Mouse (Mus musculus): Measurements from ENCODE around the gene Aagab. TPM values are rescaled to one million over a fixed set of nuclear protein-coding genes. Genes with fewer than 3 reads are reported as not detected.

Gene Aagab
- total RNA-seq, 1 experiment from 2014 or later: 37.0 TPM

DNA sequence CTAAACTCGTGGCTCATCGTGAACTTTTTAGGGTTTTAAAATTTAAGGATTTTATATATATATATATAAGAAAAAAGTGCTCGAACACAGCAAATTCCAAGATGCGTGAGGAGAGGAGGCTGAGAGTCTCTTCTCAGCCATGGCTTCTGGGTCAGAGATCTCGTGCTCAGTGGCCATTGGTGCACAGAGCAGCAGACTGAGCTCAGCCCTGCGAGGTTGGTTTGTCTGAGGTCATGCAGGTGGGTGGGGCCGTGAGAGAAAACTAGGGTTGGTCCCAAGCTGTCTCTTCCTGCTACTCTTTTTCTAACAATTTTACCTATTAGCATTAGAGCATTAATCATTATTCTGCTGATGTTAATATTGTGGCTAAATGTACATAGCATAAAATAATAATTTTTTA lies 30.9 kb downstream of the Aagab start:
- ATAC-seq (replicated peaks; ENCODE audit: insufficient number of reproducible peaks, low FRiP score, low TSS enrichment, poor library complexity, severe bottlenecking): no peak

DNA sequence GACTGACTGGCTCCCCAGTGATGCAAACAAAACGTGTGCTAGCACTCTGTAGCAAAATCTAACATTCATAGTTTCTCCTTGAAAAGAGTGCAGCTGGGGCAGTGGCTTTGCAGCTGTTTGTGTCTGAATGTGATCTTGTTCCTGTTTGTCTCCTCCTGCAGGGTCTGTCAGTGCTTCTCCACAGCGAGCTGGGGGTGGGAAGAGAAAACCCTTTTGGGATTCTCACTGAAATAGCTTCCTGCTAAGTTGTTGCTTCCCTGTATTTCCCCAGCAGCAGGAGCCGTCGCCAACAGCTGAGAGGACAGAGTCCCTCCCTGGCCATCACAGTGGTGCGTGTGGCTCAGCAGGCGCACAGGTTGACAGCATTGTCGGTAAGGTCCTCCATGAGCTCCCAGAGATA lies 33.7 kb downstream of the Aagab start:
- no peak for ATAC-seq (replicated peaks; ENCODE audit: insufficient number of reproducible peaks, low FRiP score, low TSS enrichment, poor library complexity, severe bottlenecking)

GRCm38 (mm10) chr9:63641983-63642646 lies 39.7 kb downstream of the Aagab start:
- ATAC-seq (replicated peaks; ENCODE audit: insufficient number of reproducible peaks, low FRiP score, low TSS enrichment, poor library complexity, severe bottlenecking): peak; percentile 88

DNA sequence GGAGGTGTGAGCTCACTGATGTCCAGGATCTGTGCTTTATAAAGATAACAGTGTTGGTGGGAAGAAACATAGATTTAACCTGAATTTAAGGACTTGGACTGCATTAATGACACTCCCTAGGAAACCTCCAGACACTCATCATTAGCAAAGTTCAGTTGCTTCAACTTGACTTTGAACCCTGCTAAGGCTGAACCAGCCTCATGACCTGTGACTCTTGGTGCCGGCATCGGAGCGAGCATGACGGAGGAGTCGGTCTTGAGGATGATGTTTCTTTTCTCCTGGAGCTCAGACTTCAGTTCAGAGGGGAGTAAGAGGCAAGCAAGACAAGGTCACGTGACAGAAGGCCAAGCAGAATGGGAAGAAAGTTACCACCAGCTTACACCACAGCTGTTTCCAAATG lies 41.6 kb downstream of the Aagab start:
- ATAC-seq (replicated peaks; ENCODE audit: insufficient number of reproducible peaks, low FRiP score, low TSS enrichment, poor library complexity, severe bottlenecking): no peak

DNA sequence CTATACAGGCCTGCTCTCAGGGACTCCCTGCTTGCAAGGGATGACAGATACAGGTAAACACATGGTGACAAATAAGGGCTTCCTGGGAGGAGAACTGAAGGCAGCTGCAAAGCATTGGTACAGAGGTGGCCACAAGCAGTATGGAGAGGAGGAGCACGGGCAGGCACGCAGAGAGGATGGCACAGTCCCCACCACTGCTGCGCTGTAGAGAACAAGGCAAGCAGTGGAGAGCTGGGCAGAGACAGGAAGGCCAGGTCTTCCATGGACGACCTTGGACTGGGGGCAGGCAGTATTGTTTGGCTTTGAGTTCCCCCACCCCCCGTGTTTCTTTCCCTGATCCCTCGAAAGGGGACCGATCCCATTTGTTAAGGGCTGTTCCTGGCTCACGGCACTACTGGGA lies 42.6 kb downstream of the Aagab start:
- no peak for ATAC-seq (replicated peaks; ENCODE audit: insufficient number of reproducible peaks, low FRiP score, low TSS enrichment, poor library complexity, severe bottlenecking)

DNA sequence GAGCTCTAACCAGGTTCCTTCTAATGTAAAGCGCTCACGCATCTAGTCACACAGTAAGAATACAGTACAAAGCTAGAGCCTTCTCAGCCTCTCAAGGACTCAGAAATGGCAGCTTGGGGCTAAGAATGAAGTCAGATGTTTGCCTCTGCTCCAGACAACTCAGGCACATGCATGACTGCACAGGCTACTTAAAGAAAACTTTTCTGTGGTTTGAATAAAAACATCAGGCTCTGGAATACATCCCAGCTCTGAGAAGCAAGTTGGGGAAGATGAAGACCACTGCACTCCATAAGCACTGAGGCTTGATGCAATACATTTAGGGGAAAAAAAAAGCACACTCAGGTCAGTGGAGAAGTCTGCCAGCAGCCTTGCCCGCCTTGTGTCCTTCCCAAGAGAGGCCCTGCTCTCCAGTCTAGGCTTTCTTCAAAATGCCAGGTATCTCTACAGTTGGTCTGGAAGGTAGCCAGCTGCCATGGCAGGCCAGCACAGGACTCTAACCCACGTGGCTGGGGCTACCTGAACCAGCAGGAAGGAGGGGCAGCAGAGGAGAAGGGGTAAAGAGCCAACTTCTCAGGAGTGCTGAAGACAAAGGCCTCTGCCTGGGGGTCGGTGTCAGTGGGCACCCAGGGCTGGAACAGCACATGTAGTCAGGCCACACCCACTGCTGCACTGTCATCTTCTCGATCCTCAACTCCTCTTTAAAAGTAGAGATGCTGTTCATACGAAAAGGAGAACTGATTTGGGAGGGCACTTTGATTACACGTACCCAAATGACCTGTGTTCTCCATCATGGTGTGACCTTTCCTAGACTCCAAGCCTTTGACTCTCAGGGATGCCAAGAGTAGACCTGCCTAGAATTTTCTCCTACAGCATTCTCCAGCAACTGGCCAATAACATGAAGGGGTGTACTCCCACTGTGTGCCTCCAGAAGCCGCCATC lies 45.4 kb downstream of the Aagab start:
- no peak for ATAC-seq (replicated peaks; ENCODE audit: insufficient number of reproducible peaks, low FRiP score, low TSS enrichment, poor library complexity, severe bottlenecking)

DNA sequence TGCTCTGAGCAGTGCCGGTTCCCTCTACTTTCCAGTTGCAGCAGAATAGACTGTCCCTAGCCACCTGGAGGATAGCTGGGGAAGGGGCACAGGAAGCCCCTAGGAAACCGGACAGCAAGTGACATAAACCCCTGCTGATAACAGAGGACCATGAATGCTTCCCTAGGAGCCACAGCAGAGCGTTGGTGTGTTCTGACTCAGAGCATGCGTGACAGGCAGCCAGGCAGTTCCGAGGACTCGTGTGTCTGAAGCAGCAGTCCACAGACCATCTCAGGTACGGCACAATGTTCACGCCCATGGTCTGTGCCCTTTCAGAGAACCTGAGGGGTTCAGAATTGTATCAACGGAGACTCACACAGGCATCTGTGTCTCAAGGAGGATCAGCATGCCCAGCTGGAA lies 46.1 kb downstream of the Aagab start:
- no peak for ATAC-seq (replicated peaks; ENCODE audit: insufficient number of reproducible peaks, low FRiP score, low TSS enrichment, poor library complexity, severe bottlenecking)

- ATAC-seq (replicated peaks; ENCODE audit: insufficient number of reproducible peaks, low FRiP score, low TSS enrichment, poor library complexity, severe bottlenecking): no peak
Observed at GRCm38 (mm10) chr9:63649841-63650545, 47.5 kb downstream of the Aagab start.

- ATAC-seq (replicated peaks; ENCODE audit: insufficient number of reproducible peaks, low FRiP score, low TSS enrichment, poor library complexity, severe bottlenecking): no peak
Observed at GRCm38 (mm10) chr9:63650905-63651304, 48.4 kb downstream of the Aagab start.

GRCm38 (mm10) chr9:63651594-63651993 lies 49.1 kb downstream of the Aagab start:
- no peak for ATAC-seq (replicated peaks; ENCODE audit: insufficient number of reproducible peaks, low FRiP score, low TSS enrichment, poor library complexity, severe bottlenecking)

DNA sequence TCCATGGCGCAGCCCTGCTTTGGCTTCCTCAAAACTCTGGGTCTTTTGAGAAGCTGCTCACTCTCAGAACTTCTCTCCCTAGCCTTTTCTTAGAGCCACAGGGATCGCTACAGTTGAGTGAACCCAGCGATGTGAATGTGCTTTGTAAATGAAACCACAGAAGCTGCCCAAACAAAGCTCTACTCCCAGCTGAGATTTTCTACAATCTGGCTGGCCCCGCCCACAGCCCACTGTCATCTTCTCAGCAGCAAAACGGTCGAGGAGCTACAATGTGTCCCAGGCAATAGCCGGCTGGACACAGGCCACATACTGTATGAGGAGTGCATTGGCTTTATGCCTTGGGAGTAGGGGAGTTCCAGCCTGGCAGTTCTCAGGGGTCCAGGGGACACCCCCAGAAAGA lies 51.2 kb downstream of the Aagab start:
- no peak for ATAC-seq (replicated peaks; ENCODE audit: insufficient number of reproducible peaks, low FRiP score, low TSS enrichment, poor library complexity, severe bottlenecking)

- no peak for ATAC-seq (replicated peaks; ENCODE audit: insufficient number of reproducible peaks, low FRiP score, low TSS enrichment, poor library complexity, severe bottlenecking)
Observed at GRCm38 (mm10) chr9:63654575-63654974, 52.1 kb downstream of the Aagab start.

GRCm38 (mm10) chr9:63655092-63655491 lies 52.6 kb downstream of the Aagab start:
- ATAC-seq (replicated peaks; ENCODE audit: insufficient number of reproducible peaks, low FRiP score, low TSS enrichment, poor library complexity, severe bottlenecking): no peak

GRCm38 (mm10) chr9:63657167-63657566 lies 54.7 kb downstream of the Aagab start:
- ATAC-seq (replicated peaks; ENCODE audit: insufficient number of reproducible peaks, low FRiP score, low TSS enrichment, poor library complexity, severe bottlenecking): no peak

- ATAC-seq (replicated peaks; ENCODE audit: insufficient number of reproducible peaks, low FRiP score, low TSS enrichment, poor library complexity, severe bottlenecking): no peak
Observed at GRCm38 (mm10) chr9:63658436-63658835, 56.0 kb downstream of the Aagab start.

DNA sequence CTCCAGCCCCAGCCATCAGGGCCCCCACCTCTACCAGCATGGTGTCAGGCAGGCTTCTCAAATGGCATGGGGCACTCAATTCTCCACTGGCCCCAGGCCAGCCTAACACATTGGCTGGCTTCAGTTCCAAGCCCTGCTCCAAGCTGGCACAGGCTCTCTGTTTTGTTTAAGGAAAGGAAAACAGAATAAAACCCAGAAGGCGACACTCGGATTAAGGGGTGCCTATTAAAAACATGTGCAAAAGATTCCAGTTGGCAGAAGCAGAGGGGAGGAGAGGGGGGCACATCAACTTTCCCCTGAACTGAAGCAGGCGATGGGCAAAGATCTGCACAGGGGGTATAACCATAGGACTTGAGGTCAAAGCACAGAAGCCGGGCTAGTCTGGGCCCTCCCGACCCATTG lies 56.5 kb downstream of the Aagab start:
- ATAC-seq (replicated peaks; ENCODE audit: insufficient number of reproducible peaks, low FRiP score, low TSS enrichment, poor library complexity, severe bottlenecking): no peak

DNA sequence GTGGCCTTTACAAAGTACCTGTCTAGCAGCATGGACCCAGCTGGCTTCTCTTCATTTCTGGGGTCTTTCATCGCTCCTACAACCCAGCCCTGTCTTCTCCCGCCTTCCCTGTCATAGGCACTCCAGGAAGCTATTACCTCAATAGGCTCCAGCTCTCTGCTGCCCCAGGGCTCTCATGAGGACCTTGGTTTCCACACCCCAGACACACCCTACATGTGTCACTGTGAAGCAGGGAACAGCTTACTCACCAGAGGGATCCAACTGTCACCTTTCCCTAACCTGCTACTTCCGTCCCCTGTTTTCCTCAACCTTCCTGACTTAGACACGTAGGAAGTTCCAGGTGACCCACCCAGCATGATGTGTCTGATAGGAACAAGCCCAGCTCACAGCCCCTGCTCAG lies 57.6 kb downstream of the Aagab start:
- ATAC-seq (replicated peaks; ENCODE audit: insufficient number of reproducible peaks, low FRiP score, low TSS enrichment, poor library complexity, severe bottlenecking): no peak

GRCm38 (mm10) chr9:63660691-63661090 lies 58.2 kb downstream of the Aagab start:
- no peak for ATAC-seq (replicated peaks; ENCODE audit: insufficient number of reproducible peaks, low FRiP score, low TSS enrichment, poor library complexity, severe bottlenecking)

GRCm38 (mm10) chr9:63662759-63663158 lies 60.3 kb downstream of the Aagab start:
- ATAC-seq (replicated peaks; ENCODE audit: insufficient number of reproducible peaks, low FRiP score, low TSS enrichment, poor library complexity, severe bottlenecking): no peak
